In genomic region chr11:116333526-116334416, GRCm38 (mm10) we compare ENCODE assay signal across 9 mouse cellular contexts. TPM values are rescaled to one million over a fixed set of nuclear protein-coding genes. Genes with fewer than 3 reads are reported as not detected.
A peak's percentile ranks its signal among the peaks of the same experiment; 100 is the strongest.
DNase-seq lines count a peak whose midpoint lies in the region; ATAC-seq and TF ChIP-seq lines count a peak whose summit lies in the region.
"Had no signal": no experiment of that assay in that cellular context is flagged by ENCODE, and none has a peak within 500 bp of the region (broad histone marks: within the 10 kb centered on the region; RNA-seq: fewer than 3 reads in every experiment).

No protein-coding gene starts in this region.

- H3K27ac ChIP-seq in heart, embryonic 10.5 days = peak overlapping the region; percentile 13; the same call in 1 of the 2 replicates
- H3K27ac ChIP-seq in embryonic facial prominence, embryonic 12.5 days = no peak overlapping the region
- H3K27ac ChIP-seq in kidney, adult 2 months (ENCODE audit: insufficient read depth, low read depth, low read length) = no peak overlapping the region
- H3K27ac ChIP-seq in midbrain, embryonic 12.5 days (replicated peaks) = 0 out of 2 replicates have a peak overlapping the region, but pooled peaks have one; percentile 20

- H3K4me2 ChIP-seq in embryonic facial prominence, embryonic 12.5 days (replicated peaks) = peak overlapping the region; percentile 95
- H3K4me2 ChIP-seq in midbrain, embryonic 12.5 days (replicated peaks) = peak overlapping the region; percentile 90

- no peaks in the 10 kb centered on the region for H3K36me3 ChIP-seq in heart, embryonic 10.5 days
- H3K36me3 ChIP-seq in embryonic facial prominence, embryonic 12.5 days = no peaks in the 10 kb centered on the region
- no peaks in the 10 kb centered on the region for H3K36me3 ChIP-seq in kidney, adult 2 months (ENCODE audit: control insufficient read depth, insufficient read depth, low read length)
- H3K36me3 ChIP-seq in midbrain, embryonic 12.5 days = no peaks in the 10 kb centered on the region

- ATAC-seq in embryonic facial prominence, embryonic 12.5 days (ENCODE audit: insufficient number of reproducible peaks, insufficient read depth, low FRiP score, low TSS enrichment) = no peak
- ATAC-seq in midbrain, embryonic 12.5 days (ENCODE audit: low FRiP score, low read depth) = no peak
- ATAC-seq in monocyte, adult 5-6 weeks (replicated peaks; ENCODE audit: insufficient number of reproducible peaks, low FRiP score, low TSS enrichment, poor library complexity, severe bottlenecking) = no peak

- no peak for TF ChIP-seq CTCF in kidney, adult 2 months (conservative IDR thresholded peaks at IDR 0.05; ENCODE audit: insufficient read depth, insufficient read length, low read depth, low read length)

- DNase-seq in heart, embryonic 10.5 days (ENCODE audit: low spot score) = no peak
- DNase-seq in heart, postnatal 36 days = no peak
- DNase-seq in kidney, adult 2 months = peak; percentile 70
- no peak for DNase-seq in spleen, postnatal 10 days (ENCODE audit: low spot score in 2 of 2)
- no peak for DNase-seq in adrenal gland, adult 18-20 months (ENCODE audit: low spot score in 2 of 2)
- DNase-seq: right cerebral cortex, postnatal 4 days had no signal

- H3K4me1 ChIP-seq in heart, embryonic 10.5 days = peaks cover 70% of the 10 kb centered on the region
- peaks cover 49% of the 10 kb centered on the region for H3K4me1 ChIP-seq in embryonic facial prominence, embryonic 12.5 days
- peaks cover 16% of the 10 kb centered on the region; the same call in 1 of the 2 replicates for H3K4me1 ChIP-seq in kidney, adult 2 months (ENCODE audit: control insufficient read depth, insufficient read depth, low read length)
- peaks cover 86% of the 10 kb centered on the region for H3K4me1 ChIP-seq in midbrain, embryonic 12.5 days

- no peaks in the 10 kb centered on the region for H3K9me3 ChIP-seq in heart, embryonic 10.5 days
- H3K9me3 ChIP-seq in embryonic facial prominence, embryonic 12.5 days = no peaks in the 10 kb centered on the region
- H3K9me3 ChIP-seq in midbrain, embryonic 12.5 days = no peaks in the 10 kb centered on the region

- peaks cover 80% of the 10 kb centered on the region for H3K27me3 ChIP-seq in heart, embryonic 10.5 days (ENCODE audit: insufficient read depth, poor library complexity, severe bottlenecking)
- peaks cover 33% of the 10 kb centered on the region for H3K27me3 ChIP-seq in embryonic facial prominence, embryonic 12.5 days
- no peaks in the 10 kb centered on the region for H3K27me3 ChIP-seq in kidney, adult 2 months (replicated peaks; ENCODE audit: control insufficient read depth, insufficient read depth, low read length)
- peaks cover 45% of the 10 kb centered on the region for H3K27me3 ChIP-seq in midbrain, embryonic 12.5 days

- 22% methylated on average over 31 of the region's 31 CpGs for WGBS in heart, embryonic 10.5 days
- 22% methylated on average over 31 of the region's 31 CpGs for WGBS in embryonic facial prominence, embryonic 12.5 days
- WGBS in kidney, adult 2 months = 33% methylated on average over 31 of the region's 31 CpGs
- 26% methylated on average over 31 of the region's 31 CpGs for WGBS in midbrain, embryonic 12.5 days

- TF ChIP-seq POLR2A in kidney, adult 2 months (IDR thresholded peaks at IDR 0.05; ENCODE audit: low read depth, low read length) = no peak

- intact Hi-C loops in heart, postnatal 36 days (cut with DNase I) = loop anchor here (5.0 kb wide), 1 partner anchor 204 kb away; no protein-coding TSS in a partner anchor

- H3K9ac ChIP-seq in embryonic facial prominence, embryonic 12.5 days = 0 out of 2 replicates have a peak overlapping the region, but pooled peaks have one; percentile 34
- peak overlapping the region; percentile 50 for H3K9ac ChIP-seq in midbrain, embryonic 12.5 days (replicated peaks)

- H3K4me3 ChIP-seq in heart, embryonic 10.5 days = peak overlapping the region; percentile 72
- peak overlapping the region; percentile 56 for H3K4me3 ChIP-seq in embryonic facial prominence, embryonic 12.5 days
- no peak overlapping the region for H3K4me3 ChIP-seq in kidney, adult 2 months (ENCODE audit: insufficient read depth, low read depth, low read length)
- H3K4me3 ChIP-seq in midbrain, embryonic 12.5 days = peak overlapping the region; percentile 47

RNA-seq across cellular contexts. Expression of gene Foxj1, which starts 1.4 kb away (rescaled TPM):
- polyA plus RNA-seq in heart, embryonic 10.5 days (2016; fragmentation: Nextera tagmentation; extraction: Ambion mirVana) = 0.31 and 0.74 TPM in 2 replicates
- total RNA-seq in heart, postnatal 36 days (2021) = not detected
- 1.0 and 1.8 TPM in 2 replicates for polyA plus RNA-seq in embryonic facial prominence, embryonic 12.5 days (2016; fragmentation: Nextera tagmentation; extraction: Ambion mirVana)
- 0.80 and 1.0 TPM in 2 replicates for polyA plus RNA-seq in kidney, adult 2 months (2012; rRNA removed)
- 9.8 and 10.5 TPM in 2 replicates for polyA plus RNA-seq in midbrain, embryonic 12.5 days (2016; fragmentation: Nextera tagmentation; extraction: Ambion mirVana)
- total RNA-seq in adrenal gland, adult 18-20 months (2021) = under 1 TPM; 0.10 to 0.13 TPM
- 0.19 to 0.39 TPM in 2 of 3 replicates, not detected in the other for total RNA-seq in monocyte, adult 5-6 weeks (2017)

RNA-seq across cellular contexts. Expression of gene Exoc7, which starts 26.7 kb away (rescaled TPM):
- polyA plus RNA-seq in heart, embryonic 10.5 days (2016; fragmentation: Nextera tagmentation; extraction: Ambion mirVana) = 48.7 and 56.4 TPM in 2 replicates
- total RNA-seq in heart, postnatal 36 days (2021) = 10 to 100 TPM; 56.4 to 60.9 TPM
- polyA plus RNA-seq in embryonic facial prominence, embryonic 12.5 days (2016; fragmentation: Nextera tagmentation; extraction: Ambion mirVana) = 78.8 and 83.9 TPM in 2 replicates
- polyA plus RNA-seq in kidney, adult 2 months (2012; rRNA removed) = 33.2 and 33.5 TPM in 2 replicates
- polyA plus RNA-seq in midbrain, embryonic 12.5 days (2016; fragmentation: Nextera tagmentation; extraction: Ambion mirVana) = 83.4 and 83.5 TPM in 2 replicates
- total RNA-seq in adrenal gland, adult 18-20 months (2021) = 10 to 100 TPM; 53.4 to 54.2 TPM
- total RNA-seq in monocyte, adult 5-6 weeks (2017) = 39.7 to 67.5 TPM (median 48.1 TPM) in 3 replicates

RNA-seq across cellular contexts. Expression of gene Galr2, which starts 53.0 kb away (rescaled TPM):
- polyA plus RNA-seq in heart, embryonic 10.5 days (2016; fragmentation: Nextera tagmentation; extraction: Ambion mirVana) = 0.07 and 0.21 TPM in 2 replicates
- total RNA-seq in heart, postnatal 36 days (2021) = not detected
- 0.47 and 0.56 TPM in 2 replicates for polyA plus RNA-seq in embryonic facial prominence, embryonic 12.5 days (2016; fragmentation: Nextera tagmentation; extraction: Ambion mirVana)
- polyA plus RNA-seq in kidney, adult 2 months (2012; rRNA removed) = 3.3 and 5.3 TPM in 2 replicates
- 0.21 and 0.24 TPM in 2 replicates for polyA plus RNA-seq in midbrain, embryonic 12.5 days (2016; fragmentation: Nextera tagmentation; extraction: Ambion mirVana)
- total RNA-seq in adrenal gland, adult 18-20 months (2021) = under 1 TPM; 0.20 to 0.29 TPM
- not detected in 3 replicates for total RNA-seq in monocyte, adult 5-6 weeks (2017)

RNA-seq across cellular contexts. Expression of gene Srp68, which starts 59.8 kb away (rescaled TPM):
- polyA plus RNA-seq in heart, embryonic 10.5 days (2016; fragmentation: Nextera tagmentation; extraction: Ambion mirVana) = 90.7 and 101 TPM in 2 replicates
- total RNA-seq in heart, postnatal 36 days (2021) = 10 to 100 TPM; 65.9 to 71.2 TPM
- 105 and 107 TPM in 2 replicates for polyA plus RNA-seq in embryonic facial prominence, embryonic 12.5 days (2016; fragmentation: Nextera tagmentation; extraction: Ambion mirVana)
- polyA plus RNA-seq in kidney, adult 2 months (2012; rRNA removed) = 53.7 and 53.8 TPM in 2 replicates
- 84.2 and 85.6 TPM in 2 replicates for polyA plus RNA-seq in midbrain, embryonic 12.5 days (2016; fragmentation: Nextera tagmentation; extraction: Ambion mirVana)
- total RNA-seq in adrenal gland, adult 18-20 months (2021) = 10 to 100 TPM; 72.8 to 75.2 TPM
- 18.0 to 34.3 TPM (median 25.7 TPM) in 3 replicates for total RNA-seq in monocyte, adult 5-6 weeks (2017)

Comparison
In these comparisons a context has a peak if more than half of its experiments do, and no peak if none do; other contexts are left out.
1. H3K27ac ChIP-seq: peak in heart, embryonic 10.5 days (single experiment) and midbrain, embryonic 12.5 days (single experiment); none in embryonic facial prominence, embryonic 12.5 days (single experiment) and kidney, adult 2 months (single experiment).